Mouse (Mus musculus): ENCODE measurements around the gene Gm9758.
"Not testable (repeated sequence)": the region's sequence is repeated elsewhere in the genome, so short reads cannot be mapped to it uniquely, and the experiment has no call there.

Gm9758 gene

DNA sequence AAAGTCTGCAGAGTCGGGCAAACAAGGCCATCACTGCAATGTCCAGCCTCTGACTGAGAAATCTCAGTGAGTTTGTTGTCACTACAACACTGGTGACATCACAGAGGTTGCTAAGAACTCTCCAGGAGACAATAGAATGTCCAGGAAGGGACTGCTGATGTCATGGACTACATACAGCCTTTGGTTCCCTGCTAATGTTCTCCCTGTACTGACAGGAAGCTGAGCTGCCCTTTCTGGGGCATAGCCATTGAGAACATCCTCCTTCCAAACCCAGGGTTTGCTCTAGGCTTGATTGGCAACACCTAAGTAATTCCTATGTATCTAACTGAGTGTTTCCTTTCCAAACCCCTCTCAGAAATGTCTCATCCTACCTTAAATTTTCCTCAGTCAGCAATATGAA, at the start of gene Gm9758:
Gm9758 (minus strand) TSS at position 101 of the 400 bp plus-strand sequence.
- DNase-seq (ENCODE audit: low spot score), result not testable (repeated sequence)

DNA sequence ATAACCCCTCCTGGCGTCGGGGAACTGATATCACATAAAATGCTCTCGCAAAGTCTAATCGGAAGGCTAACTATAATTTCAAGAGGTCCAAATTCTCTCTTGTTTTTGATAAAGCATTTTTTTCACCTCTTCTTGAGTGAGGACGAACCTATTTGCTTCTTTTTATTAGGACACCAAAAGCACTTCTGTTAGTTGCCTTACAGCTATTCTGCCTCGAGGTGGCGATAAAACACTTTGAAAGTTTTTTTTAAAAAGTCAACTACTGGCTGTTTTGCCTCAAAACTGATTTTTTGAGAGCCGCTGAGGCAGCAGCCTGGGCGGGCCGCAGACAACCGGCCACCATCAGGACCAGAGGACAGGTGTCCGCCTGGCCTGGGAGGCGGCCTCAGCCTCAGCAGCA, 49.1 kb upstream of the Gm9758 start:
- DNase-seq (ENCODE audit: low spot score), result not testable (repeated sequence)

DNA sequence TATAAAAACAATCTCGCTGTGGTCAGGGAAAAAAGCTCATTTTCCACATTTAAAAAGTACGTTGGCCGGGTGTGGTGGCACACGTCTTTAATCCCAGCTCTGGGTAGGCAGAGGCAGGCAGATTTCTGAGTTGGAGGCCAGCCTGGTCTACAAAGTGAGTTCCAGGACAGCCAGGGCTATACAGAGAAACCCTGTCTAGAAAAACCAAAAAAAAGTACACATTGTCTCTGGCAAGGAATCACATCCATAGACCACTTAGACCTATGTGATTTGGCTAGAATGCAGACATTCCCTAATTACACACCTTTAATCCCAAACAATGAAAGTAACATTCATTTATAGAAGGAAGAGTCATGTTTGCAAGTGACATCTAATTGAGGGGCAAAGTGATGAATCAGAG, 46.8 kb upstream of the Gm9758 start:
- not testable (repeated sequence) for DNase-seq (ENCODE audit: low spot score)

DNA sequence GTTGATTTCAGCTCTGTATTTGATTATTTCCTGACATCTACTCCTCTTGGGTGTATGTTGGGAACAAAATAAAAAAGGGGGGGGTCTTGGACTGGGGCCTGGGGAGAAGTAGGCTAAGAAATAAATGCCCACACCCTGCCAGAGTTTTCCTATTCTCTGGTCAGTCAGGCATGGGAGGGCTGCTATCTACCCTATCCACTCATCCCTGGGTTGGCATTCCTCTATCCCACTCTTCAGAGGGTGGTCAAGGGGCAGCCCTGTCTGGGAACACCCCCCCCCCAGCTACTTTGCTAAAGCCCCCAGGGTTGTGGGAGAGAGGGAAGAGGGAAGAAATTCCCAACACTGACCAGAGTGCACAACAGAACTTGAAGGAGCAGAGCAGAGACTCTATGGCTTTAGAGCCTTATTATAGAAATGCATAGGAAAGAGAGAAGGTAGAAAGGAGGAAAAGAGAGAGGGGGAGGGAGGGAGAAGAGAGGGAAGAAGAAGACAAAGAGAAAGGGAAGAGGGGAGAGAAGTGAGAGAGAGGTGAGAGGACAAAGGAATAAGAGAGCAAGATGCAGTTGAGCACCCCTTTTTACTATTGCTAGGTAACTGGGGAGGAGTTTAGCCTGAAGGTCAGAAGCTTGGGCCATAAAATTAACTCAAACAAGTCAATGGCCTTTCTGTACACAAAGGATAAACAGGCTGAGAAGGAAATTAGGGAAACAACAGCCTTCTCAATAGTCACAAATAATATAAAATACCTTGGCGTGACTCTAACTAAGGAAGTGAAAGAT, 41.4 kb upstream of the Gm9758 start:
- DNase-seq (ENCODE audit: low spot score), result not testable (repeated sequence)

DNA sequence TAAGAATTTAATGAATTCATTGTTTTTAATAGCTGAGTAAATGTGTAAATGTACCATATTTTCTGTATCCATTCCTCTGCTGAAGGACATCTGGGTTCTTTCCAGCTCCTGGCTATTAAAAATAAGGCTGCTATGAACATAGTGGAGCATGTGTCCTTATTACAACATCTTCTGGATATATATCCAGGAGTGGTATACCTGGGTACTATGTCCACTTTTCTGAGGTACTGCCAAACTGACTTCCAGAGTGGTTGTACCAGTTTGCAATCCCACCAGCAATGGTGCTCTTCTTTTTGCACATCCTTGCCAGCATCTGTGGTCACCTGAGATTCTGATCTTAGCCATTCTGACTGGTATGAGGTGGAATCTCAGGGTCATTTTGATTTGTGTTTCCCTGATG, 38.9 kb upstream of the Gm9758 start:
- DNase-seq (ENCODE audit: low spot score), result not testable (repeated sequence)

DNA sequence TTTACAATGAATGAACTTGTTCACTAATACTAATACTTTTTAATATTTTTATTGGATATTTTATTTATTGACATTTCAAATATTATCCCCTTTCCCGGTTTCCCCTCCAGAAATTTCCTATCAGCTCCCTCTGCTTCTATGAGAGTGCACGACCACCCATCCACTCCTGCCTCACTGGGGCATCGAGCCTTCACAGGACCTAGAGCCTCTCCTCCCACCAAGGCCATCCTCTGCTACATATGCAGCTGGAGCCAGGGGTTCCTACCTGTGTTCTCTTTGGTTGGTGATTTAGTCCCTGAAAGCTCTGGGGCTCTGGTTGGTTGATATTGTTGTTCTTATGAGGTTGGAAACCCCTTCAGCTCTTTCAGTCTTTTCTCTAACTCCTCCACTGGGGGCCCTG, 38.0 kb upstream of the Gm9758 start:
- not testable (repeated sequence) for DNase-seq (ENCODE audit: low spot score)

DNA sequence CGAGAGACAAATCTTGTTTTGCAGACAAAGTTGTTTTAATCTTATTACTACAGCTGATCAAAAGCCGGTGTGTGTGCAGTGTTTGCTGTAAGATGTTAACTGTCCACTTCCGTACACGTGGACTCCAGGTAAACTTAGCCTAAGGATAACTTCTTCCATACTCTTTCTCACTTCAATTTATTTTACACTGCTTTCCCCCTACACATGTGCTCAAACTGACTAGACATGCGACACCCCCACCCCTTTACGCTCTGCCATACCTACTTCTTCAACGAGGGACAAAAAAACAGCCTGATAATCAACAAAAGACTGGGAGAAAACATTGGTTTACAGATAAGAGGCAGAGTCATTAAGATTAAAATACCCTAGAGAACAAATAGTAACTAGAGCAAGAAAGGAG, 37.1 kb upstream of the Gm9758 start:
- not testable (repeated sequence) for DNase-seq (ENCODE audit: low spot score)

DNA sequence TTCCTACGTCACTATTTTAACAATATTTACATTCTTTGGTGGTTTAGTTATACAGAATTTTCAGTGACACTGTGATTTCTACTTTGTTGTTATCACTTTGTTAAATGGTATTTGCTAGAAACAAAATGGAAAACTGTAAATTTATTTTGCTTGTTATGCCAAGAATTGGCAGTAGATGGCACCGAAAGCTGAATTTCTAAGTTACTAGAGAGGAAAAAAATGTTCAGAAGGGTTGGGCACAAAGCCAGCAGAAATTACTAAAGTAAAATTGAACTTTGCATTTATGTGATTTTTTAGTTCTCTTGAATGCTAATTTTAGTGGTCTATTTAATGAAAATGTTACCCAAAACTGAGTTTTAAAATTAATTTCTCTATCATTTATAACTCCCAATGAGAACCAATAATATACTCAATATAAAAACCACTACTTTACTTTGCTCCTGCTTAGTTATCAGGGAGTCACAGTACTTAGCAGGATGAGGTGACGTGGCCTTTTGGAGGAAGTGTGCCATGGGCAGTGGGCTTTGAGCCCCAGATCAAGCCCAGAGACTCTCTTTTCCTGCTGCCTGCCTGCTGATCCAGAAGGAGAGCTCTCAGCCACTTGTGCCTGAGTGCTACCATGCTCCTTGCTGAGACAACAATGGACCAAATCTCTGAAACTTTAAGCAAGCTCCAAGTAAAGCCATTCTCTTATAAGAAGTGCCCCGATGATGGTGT, 32.9 kb upstream of the Gm9758 start:
- not testable (repeated sequence) for DNase-seq (ENCODE audit: low spot score)

DNA sequence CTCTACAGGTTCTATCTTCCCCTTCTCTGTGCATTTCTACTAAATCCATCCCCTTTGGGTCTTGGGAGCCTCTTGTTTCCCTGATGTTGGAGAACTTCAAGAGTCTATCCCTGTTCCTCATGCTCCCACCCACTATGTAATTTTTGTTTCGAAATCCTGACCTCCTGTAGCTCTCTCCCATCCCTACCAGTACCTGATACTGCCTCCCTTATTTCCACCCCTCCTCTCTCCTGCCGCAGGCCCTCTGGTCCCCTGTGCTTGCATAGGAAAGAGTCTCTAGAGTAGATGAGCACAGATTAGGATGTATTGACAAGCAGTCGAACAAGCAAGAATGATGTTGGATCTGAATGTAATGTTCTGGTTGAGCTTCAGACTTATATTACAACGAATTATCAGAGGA, 30.8 kb upstream of the Gm9758 start:
- not testable (repeated sequence) for DNase-seq (ENCODE audit: low spot score)

DNA sequence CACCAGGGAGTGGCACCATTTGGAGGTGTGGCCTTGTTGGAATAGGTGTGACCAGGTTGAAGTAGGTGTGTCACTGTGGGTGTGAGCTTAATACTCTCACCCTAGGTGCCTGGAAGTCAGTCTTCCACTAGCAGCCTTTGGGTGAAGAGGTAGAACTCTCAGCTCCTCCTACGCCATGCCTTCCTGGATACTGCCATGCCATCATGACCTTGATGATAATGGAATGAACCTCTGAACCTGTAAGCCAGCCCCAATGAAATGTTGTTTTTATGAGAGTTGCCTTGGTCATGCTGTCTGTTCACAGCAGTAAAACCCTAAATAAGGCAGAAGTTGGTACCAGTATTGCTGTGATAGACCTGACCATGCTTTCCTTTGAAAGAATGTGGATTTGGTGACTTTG, 26.3 kb upstream of the Gm9758 start:
- DNase-seq (ENCODE audit: low spot score), result not testable (repeated sequence)

DNA sequence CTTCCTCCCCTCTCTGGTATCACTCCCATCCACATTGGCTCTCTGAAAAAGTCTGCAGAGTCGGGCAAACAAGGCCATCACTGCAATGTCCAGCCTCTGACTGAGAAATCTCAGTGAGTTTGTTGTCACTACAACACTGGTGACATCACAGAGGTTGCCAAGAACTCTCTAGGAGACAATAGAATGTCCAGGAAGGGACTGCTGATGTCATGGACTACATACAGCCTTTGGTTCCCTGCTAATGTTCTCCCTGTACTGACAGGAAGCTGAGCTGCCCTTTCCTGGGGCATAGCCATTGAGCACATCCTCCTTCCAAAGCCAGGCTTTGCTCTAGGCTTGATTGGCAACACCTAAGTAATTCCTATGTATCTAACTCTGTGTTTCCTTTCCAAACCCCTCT, 23.6 kb upstream of the Gm9758 start, which contains the start of gene Speer4e:
Speer4e (minus strand) TSS at position 101 of the 400 bp plus-strand sequence.
- DNase-seq (ENCODE audit: low spot score), result not testable (repeated sequence)

DNA sequence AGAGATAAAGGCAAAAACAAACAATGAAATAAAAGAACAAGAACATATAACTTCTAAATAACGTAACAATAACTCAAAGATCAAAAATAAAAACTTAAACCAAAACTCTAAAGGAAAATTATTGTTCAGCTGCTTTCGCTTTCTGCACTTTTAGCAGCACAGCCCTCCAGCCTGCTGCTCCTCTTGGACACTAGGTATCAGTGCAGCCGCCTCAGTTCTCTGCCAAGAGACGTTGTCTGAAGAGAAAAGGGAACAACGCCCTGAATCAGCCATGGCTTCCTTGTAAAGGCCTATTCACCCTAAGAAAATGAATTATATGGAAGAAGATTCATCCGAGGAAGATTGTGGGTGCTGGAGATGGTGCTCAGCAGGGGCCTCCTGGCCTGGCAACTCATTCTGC, 19.0 kb upstream of the Gm9758 start:
- DNase-seq (ENCODE audit: low spot score), result not testable (repeated sequence)

DNA sequence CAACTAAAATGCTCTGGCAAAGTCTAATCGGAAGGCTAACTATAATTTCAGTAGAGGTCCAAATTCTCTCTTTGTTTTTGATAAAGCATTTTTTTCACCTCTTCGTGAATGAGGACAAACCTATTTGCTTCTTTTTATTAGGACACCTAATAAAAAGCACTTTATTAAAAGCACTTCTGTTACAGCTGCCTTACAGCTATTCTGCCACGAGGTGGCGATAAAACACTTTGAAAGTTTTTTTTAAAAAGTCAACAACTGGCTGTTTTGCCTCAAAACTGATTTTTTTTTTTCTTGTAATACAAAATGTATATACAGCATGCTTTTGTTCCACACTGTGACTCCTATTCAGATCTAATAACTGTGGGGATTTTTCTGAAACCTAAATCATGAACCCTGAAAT, 12.3 kb upstream of the Gm9758 start:
- not testable (repeated sequence) for DNase-seq (ENCODE audit: low spot score)

DNA sequence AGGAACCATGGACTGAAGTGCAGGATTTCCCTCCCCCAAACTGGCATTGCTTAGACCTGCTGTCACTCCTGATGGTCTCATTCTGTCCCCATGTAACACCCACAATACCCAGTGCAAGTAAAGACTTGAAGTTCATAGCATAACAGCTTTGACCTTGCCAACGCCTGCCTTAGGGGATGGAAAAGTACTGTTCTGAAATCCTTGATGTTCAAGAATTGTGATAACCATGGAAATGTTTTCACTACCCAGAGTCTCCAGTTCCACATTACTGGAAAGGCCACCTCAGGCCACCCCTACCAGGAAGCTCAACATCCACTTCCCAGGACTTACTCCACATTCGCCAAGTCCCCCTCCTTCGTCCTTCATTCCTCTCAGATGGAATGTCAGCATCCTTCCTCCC, 338 bp downstream of the Gm9758 start:
- not testable (repeated sequence) for DNase-seq (ENCODE audit: low spot score)

DNA sequence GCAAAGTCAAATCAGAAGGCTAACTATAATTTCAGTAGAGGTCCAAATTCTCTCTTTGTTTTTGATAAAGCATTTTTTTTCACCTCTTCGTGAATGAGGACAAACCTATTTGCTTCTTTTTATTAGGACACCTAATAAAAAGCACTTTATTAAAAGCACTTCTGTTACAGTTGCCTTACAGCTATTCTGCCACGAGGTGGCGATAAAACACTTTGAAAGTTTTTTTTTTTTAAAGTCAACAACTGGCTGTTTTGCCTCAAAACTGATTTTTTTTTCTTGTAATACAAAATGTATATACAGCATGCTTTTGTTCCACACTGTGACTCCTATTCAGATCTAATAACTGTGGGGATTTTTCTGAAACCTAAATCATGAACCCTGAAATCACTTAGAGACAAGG, 11.2 kb downstream of the Gm9758 start:
- DNase-seq (ENCODE audit: low spot score), result not testable (repeated sequence)

DNA sequence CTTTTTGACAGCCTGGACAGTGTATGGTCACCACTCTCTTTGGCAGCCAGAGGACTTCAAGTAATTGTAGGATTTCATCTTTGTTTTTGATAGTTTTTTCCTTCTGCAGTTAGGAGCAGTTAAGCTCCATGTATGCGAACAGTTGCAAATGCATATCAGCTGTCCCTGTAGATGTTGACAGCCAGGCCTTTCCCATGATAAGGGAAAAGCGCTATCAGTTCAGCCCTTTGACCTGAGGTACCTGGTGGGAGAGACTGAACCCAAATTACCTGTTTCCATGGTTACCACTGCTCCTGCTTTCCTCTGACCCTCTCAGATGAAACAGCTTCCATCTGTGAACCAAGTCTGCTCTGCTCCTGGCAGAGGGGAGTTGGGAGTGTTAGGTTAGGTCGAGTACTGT, 22.5 kb downstream of the Gm9758 start:
- no peak for DNase-seq (ENCODE audit: low spot score)

DNA sequence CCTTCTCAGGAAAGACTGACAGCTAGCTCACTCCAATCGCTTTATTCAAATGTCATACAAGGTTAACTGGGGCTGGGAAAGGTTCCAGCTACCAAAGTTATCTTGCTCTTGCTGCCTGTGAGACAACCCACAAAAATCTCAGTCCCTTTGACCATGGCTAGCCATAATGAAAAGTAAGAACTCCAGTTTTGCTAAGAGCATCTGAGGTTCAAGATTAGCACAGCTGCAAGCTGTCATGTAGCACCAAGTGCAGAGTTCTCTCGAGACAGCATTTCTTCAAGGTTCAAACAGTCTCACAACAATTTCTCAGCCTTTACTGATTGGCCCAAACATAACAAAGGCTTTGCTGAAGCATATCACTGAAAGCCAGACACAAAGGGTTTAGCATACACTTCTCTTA, 29.4 kb downstream of the Gm9758 start:
- DNase-seq (ENCODE audit: low spot score), result not testable (repeated sequence)
